Mouse (Mus musculus): ENCODE data around the gene Gm42957. TPM values are rescaled to one million over a fixed set of nuclear protein-coding genes. Genes with fewer than 3 reads are reported as not detected.
A peak's percentile ranks its signal among the peaks of the same experiment; 100 is the strongest.
"Not testable (repeated sequence)": the region's sequence is repeated elsewhere in the genome, so short reads cannot be mapped to it uniquely, and the experiment has no call there.

The Gm42957 gene
- polyA plus RNA-seq, 1 experiment from 2014 or later: not detected

- no peak for DNase-seq (ENCODE audit: low spot score)
Measured at GRCm38 (mm10) chr3:96674442-96674841, 39.2 kb downstream of the Gm42957 start.

- DNase-seq (ENCODE audit: low spot score): peak; percentile 19
Measured at GRCm38 (mm10) chr3:96675171-96675570, 39.9 kb downstream of the Gm42957 start.

DNA sequence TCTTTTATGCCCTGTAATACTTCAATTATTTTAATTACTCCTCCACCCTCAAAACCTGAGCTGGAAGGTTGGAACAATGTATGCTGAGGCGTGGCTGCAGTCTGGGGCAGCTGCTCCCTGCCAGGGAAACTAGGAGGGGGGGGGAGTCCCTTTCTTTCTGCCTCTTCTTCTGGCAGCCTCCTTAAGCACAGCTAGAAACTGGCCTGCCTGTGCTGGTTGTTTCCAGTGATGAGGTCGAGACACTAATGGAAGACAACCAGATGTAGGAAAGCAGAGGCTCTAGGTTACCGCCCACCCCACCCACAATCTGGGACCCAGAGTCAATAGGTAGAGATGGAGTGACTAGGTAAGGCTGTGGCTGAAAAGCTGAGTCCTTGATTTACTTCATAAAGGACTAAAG lies 40.4 kb downstream of the Gm42957 start:
- no peak for DNase-seq (ENCODE audit: low spot score)

DNA sequence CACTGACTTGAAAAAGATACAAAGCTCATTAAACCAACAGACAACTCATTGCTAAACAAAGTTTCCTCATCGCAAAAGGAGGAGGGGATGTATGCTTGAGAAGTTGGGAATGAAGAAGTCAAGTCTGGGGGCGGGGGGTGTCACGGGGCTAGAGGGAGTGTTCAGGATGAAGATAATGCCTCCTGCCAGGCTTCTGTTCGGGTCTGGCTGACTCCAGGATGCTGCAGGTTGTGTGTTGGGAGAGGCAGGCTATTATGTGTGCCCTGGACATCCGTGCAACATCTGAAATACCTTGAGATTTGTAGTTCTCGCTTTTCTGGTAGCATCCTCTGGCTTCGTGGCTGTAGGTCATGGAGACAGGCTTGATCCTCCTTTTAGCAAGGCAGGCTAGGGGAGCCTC lies 43.2 kb downstream of the Gm42957 start:
- no peak for DNase-seq (ENCODE audit: low spot score)

DNA sequence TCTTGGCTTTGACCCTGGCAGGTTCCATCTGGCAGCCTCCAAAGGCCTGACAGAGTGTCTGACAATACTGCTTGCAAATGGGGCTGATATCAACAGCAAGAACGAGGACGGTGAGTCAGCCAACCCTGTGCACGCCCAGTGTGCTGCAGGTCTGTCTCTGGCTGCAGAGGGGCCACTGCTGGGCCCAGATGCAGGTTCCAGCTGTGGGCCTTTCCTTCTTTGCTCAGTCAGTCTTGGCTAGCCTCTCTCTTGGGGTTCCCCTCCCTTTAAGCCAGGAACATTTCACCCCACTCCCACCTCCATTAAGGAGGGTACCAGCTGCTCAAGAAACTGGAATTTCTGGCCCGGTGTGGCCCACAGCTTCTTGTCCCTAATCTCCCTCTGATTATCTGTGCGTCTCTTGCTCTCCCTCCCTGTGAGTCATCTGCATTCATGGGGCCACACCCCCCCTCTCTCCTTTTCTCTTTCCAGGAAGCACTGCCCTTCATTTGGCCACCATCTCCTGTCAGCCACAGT lies 43.9 kb downstream of the Gm42957 start:
- no peak for DNase-seq (ENCODE audit: low spot score)

DNA sequence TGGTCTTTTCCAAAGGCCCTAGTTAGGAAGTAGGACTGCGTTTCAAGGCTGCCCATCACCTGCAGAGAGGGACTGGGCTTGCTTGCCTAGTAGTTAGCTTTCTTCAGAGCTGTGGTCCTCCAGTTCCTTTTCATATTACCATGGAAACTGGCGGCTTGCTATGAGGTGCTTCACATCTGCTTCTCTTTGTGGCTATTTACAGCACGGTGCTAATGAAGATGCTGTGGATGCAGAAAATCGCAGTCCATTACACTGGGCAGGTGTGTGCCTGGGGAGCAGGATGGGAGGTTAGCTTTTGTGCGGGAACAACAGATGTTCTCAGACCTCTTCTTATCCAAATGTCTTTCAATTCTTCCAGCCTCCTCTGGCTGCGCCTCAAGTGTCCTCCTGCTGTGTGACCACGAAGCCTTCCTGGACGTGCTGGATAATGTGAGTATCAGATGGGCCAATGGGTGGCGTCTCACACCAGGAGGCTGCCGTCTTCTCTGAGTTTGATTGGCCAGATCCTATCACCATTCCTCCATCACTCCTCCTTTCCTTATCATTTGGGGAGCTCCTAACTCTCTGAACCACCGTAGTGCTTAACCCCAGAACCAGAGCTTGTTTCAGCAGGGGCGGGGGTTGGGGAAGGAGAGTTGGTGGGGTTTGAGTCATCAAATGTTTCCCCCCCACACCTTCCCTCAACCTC lies 45.1 kb downstream of the Gm42957 start:
- DNase-seq (ENCODE audit: low spot score): no peak

- DNase-seq (ENCODE audit: low spot score): no peak
Measured at GRCm38 (mm10) chr3:96683496-96683895, 48.2 kb downstream of the Gm42957 start.

GRCm38 (mm10) chr3:96684151-96684821 lies 49.0 kb downstream of the Gm42957 start:
- no peak for DNase-seq (ENCODE audit: low spot score)

DNA sequence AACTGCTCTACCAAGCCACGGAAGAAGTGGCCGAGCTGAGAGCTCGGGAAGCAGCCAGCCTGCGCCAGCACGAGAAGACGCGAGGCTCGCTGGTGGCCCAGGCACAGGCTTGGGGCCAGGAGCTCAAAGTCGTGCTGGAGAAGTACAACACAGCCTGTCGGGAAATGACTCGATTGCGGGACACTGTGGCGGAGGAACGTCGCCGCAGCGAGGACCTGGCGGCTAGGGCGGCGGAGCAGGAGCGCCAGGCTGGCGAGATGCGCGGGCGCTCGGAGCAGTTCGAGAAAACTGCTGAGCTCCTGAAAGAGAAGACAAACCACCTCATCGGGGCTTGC lies 49.5 kb downstream of the Gm42957 start:
- DNase-seq (ENCODE audit: low spot score): no peak

- DNase-seq (ENCODE audit: low spot score): not testable (repeated sequence)
Measured at GRCm38 (mm10) chr3:96686057-96686456, 50.8 kb downstream of the Gm42957 start.

DNA sequence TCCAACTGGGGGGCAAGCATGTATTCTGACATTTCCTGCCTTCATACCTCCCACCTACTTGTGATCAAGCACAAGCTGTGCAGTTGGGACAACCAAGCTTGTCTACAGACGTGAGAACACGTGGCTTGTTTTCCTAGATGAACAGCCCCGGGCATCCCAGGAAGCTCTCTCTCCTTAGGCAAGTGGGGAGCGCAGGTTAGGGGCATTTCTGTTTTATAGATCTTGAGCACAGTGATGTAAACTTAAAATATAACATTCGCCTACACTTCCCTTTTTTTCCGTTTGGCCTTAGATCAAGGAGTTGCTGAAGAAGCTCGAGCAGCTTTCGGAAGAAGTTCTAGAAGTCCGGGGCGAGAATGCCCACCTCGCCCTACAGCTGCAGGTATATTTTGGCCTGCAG lies 53.6 kb downstream of the Gm42957 start:
- no peak for DNase-seq (ENCODE audit: low spot score)

- no peak for DNase-seq (ENCODE audit: low spot score)
Measured at GRCm38 (mm10) chr3:96690298-96690697, 55.0 kb downstream of the Gm42957 start.

- DNase-seq (ENCODE audit: low spot score): no peak
Measured at GRCm38 (mm10) chr3:96692506-96692905, 57.2 kb downstream of the Gm42957 start.

DNA sequence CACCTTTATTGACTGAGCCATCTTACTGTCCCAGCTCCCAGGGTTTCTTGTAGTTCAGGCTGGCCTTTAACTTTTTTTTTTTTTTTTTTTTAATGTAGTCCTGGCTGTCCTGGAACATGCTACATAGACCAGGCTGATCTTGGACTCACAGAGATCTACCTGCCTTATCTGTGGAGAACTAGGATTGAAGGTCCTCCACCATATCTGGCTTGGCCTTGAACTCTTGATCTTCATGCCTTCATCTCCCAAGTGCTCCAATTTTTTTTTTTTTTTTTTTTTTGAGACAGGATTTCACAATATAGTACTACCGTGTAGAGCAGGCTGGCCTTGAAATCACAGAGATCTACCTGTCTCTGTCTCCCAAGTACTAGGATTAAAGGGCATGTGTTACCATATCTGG lies 58.3 kb downstream of the Gm42957 start:
- no peak for DNase-seq (ENCODE audit: low spot score)

GRCm38 (mm10) chr3:96696198-96696765 lies 61.0 kb downstream of the Gm42957 start, which contains the start of gene Pias3:
Pias3 (plus strand) TSS chr3:96696384.
- DNase-seq (ENCODE audit: low spot score): peak; percentile 55

GRCm38 (mm10) chr3:96696766-96697732 lies 61.8 kb downstream of the Gm42957 start:
- peak; percentile 59 for DNase-seq (ENCODE audit: low spot score)

- DNase-seq (ENCODE audit: low spot score): no peak
Measured at GRCm38 (mm10) chr3:96698993-96699690, 63.9 kb downstream of the Gm42957 start.

DNA sequence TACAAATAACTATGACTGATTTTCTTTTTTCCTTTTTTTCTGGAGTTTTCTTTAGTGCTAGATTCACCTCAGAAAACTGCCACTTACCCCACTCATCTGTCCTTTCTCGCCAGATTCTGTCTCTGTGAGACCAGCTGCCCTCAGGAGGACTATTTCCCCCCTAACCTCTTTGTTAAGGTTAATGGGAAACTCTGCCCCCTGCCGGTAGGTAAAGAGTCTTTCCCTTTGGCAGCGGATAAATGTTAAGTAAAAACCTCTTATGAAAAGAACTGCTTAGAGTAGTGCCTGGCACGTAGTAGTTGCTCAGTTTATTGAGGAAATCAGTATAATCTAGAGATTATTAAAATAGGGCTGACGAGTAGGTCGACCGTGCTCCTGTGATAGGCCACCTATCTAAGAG lies 65.1 kb downstream of the Gm42957 start:
- peak; percentile 52 for DNase-seq (ENCODE audit: low spot score)

DNA sequence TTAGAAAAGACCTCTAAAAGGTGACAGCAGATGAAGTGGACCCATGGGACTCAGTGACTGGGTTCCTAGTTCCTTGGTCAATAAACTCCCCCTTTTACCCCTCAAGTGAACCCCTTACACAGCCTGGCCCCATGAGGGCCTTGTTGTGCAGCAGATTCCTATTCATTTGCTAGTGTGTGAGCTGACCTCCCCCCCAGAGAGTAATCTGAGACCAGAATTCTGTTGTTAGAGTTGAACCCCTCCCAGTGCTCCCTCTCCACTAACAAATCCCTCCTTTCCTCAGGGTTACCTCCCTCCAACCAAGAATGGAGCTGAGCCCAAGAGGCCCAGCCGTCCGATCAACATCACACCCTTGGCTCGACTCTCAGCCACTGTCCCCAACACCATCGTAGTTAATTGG lies 65.7 kb downstream of the Gm42957 start:
- no peak for DNase-seq (ENCODE audit: low spot score)
